Mouse (Mus musculus): ENCODE data around the gene Mob2.

GRCm38 (mm10) chr7:142037553-142038170 lies 23.2 kb downstream of the Mob2 start:
- TF ChIP-seq CTCF (conservative IDR thresholded peaks at IDR 0.05; ENCODE audit: low read length) (peak; percentile 88), POU5F1 (IDR thresholded peaks at IDR 0.05; ENCODE audit: borderline replicate concordance, low read length) (no peak), NANOG (IDR thresholded peaks at IDR 0.05; ENCODE audit: borderline replicate concordance, low read length) (no peak)

Measured in E14TG2a.4 (cell line).